Mouse (Mus musculus) kidney, embryonic 16.5 days (tissue): ENCODE measurements at regions not wholly inside any gene's neighbourhood (a gene's known extent, or its start where the extent isn't known, plus 50 kb on each side); places are given as distances from the start of the nearest gene placed in this dataset.

Source experiments
- ATAC-seq: fragments of 200-750 bp; cut with Nextera tagmentation; 2 replicates; pipeline ENCODE4 v1.8.0; 2017; ENCODE audit warnings: moderate TSS enrichment; ENCODE audit not compliant: low FRiP score, low TSS enrichment
- H3K27ac ChIP-seq: fragments of 300-500 bp; sonication (generic); 2 replicates; pipeline ENCODE4 v1.5.1; 2014; ENCODE audit warnings: low read length
- H3K27me3 ChIP-seq: fragments of 300-500 bp; sonication (generic); 2 replicates; pipeline ENCODE4 v1.6.1; 2014; ENCODE audit warnings: low read length, control low read depth, mixed read lengths; ENCODE audit not compliant: insufficient read depth
- H3K36me3 ChIP-seq: fragments of 300-500 bp; sonication (generic); 2 replicates; pipeline ENCODE4 v1.6.1; 2014; ENCODE audit warnings: low read length, control low read depth, mixed read lengths; ENCODE audit not compliant: insufficient read depth
- H3K4me1 ChIP-seq: fragments of 300-500 bp; sonication (generic); 2 replicates; pipeline ENCODE4 v1.6.1; 2014; ENCODE audit warnings: low read length, control low read depth, mixed read lengths; ENCODE audit not compliant: insufficient read depth
- H3K4me2 ChIP-seq: fragments of 300-500 bp; sonication (generic); replicated peaks from 2 replicates; pipeline ENCODE4 v1.6.1; 2014; ENCODE audit warnings: low read depth, low read length
- H3K4me3 ChIP-seq: fragments of 300-500 bp; sonication (generic); 2 replicates; pipeline ENCODE4 v1.5.1; 2014; ENCODE audit warnings: mild to moderate bottlenecking, low read length
- H3K9ac ChIP-seq: fragments of 300-500 bp; sonication (generic); replicated peaks from 2 replicates; pipeline ENCODE4 v1.6.1; 2014; ENCODE audit warnings: low read length
- H3K9me3 ChIP-seq: fragments of 300-500 bp; sonication (generic); 2 replicates; pipeline ENCODE4 v1.6.1; 2016; ENCODE audit warnings: low read length, control low read depth
- WGBS: fragments of 180-500 bp; shearing (Covaris S2); extraction: QIAGEN DNeasy Blood & Tissue Kit; methylation state at CpG from one replicate; pipeline ENCODE4 v1.1.7; 2014; 5-methylcytosine and 5-hydroxymethylcytosine counted together

- no peaks in the 10 kb centered on the region for H3K27me3 ChIP-seq
- H3K27ac ChIP-seq = no peak overlapping the region
- H3K4me3 ChIP-seq = no peak overlapping the region
- H3K4me2 ChIP-seq = no peak overlapping the region
- H3K36me3 ChIP-seq = no peaks in the 10 kb centered on the region
- no peaks in the 10 kb centered on the region for H3K9me3 ChIP-seq
- H3K4me1 ChIP-seq = no peaks in the 10 kb centered on the region
- no peak overlapping the region for H3K9ac ChIP-seq
- no peak for ATAC-seq
Measured at GRCm38 (mm10) chr8:76509201-76509600, 390.0 kb upstream of the Nr3c2 start.

GRCm38 (mm10) chr8:76514132-76514531 is 385.1 kb upstream of the Nr3c2 start:
- 83% methylated on average over 1 of the region's 1 CpGs for WGBS
- no peaks in the 10 kb centered on the region for H3K36me3 ChIP-seq
- ATAC-seq = no peak
- H3K4me2 ChIP-seq = no peak overlapping the region
- H3K4me1 ChIP-seq = no peaks in the 10 kb centered on the region
- H3K9ac ChIP-seq = no peak overlapping the region
- no peak overlapping the region for H3K4me3 ChIP-seq
- H3K9me3 ChIP-seq = no peaks in the 10 kb centered on the region
- H3K27ac ChIP-seq = no peak overlapping the region
- H3K27me3 ChIP-seq = no peaks in the 10 kb centered on the region

GRCm38 (mm10) chr8:76538806-76539480 is 360.3 kb upstream of the Nr3c2 start:
- H3K9ac ChIP-seq = no peak overlapping the region
- 86% methylated on average over 3 of the region's 3 CpGs for WGBS
- no peak overlapping the region for H3K4me3 ChIP-seq
- H3K27ac ChIP-seq = no peak overlapping the region
- H3K36me3 ChIP-seq = no peaks in the 10 kb centered on the region
- no peaks in the 10 kb centered on the region for H3K9me3 ChIP-seq
- no peaks in the 10 kb centered on the region for H3K4me1 ChIP-seq
- no peak for ATAC-seq
- no peaks in the 10 kb centered on the region for H3K27me3 ChIP-seq
- no peak overlapping the region for H3K4me2 ChIP-seq

GRCm38 (mm10) chr8:76539638-76540037 is 359.6 kb upstream of the Nr3c2 start:
- Histone ChIP-seq H3K4me2 (no peak overlapping the region), H3K9me3 (no peaks in the 10 kb centered on the region), H3K27me3 (no peaks in the 10 kb centered on the region), H3K36me3 (no peaks in the 10 kb centered on the region), H3K4me3 (no peak overlapping the region), H3K9ac (no peak overlapping the region), H3K27ac (no peak overlapping the region), H3K4me1 (no peaks in the 10 kb centered on the region)
- WGBS = 84% methylated on average over 4 of the region's 4 CpGs
- no peak for ATAC-seq

- no peak overlapping the region for H3K9ac ChIP-seq
- H3K4me2 ChIP-seq = no peak overlapping the region
- no peaks in the 10 kb centered on the region for H3K9me3 ChIP-seq
- no peak overlapping the region for H3K27ac ChIP-seq
- H3K4me1 ChIP-seq = no peaks in the 10 kb centered on the region
- H3K27me3 ChIP-seq = no peaks in the 10 kb centered on the region
- no peak overlapping the region for H3K4me3 ChIP-seq
- no peak for ATAC-seq
- 61% methylated on average over 3 of the region's 3 CpGs for WGBS
- H3K36me3 ChIP-seq = no peaks in the 10 kb centered on the region
Measured at GRCm38 (mm10) chr8:76540611-76541010, 358.6 kb upstream of the Nr3c2 start.

GRCm38 (mm10) chr8:76551681-76552080 is 347.6 kb upstream of the Nr3c2 start:
- Histone ChIP-seq H3K9me3 (no peaks in the 10 kb centered on the region), H3K36me3 (no peaks in the 10 kb centered on the region), H3K4me2 (no peak overlapping the region), H3K4me3 (no peak overlapping the region), H3K9ac (no peak overlapping the region), H3K4me1 (no peaks in the 10 kb centered on the region), H3K27me3 (no peaks in the 10 kb centered on the region), H3K27ac (no peak overlapping the region)
- 79% methylated on average over 2 of the region's 2 CpGs for WGBS
- no peak for ATAC-seq

GRCm38 (mm10) chr8:76601566-76601965 is 297.7 kb upstream of the Nr3c2 start:
- H3K9me3 ChIP-seq = no peaks in the 10 kb centered on the region
- no peak overlapping the region for H3K4me2 ChIP-seq
- no peaks in the 10 kb centered on the region for H3K36me3 ChIP-seq
- no peak overlapping the region for H3K4me3 ChIP-seq
- no peak for ATAC-seq
- WGBS = 65% methylated on average over 1 of the region's 1 CpGs
- no peak overlapping the region for H3K9ac ChIP-seq
- no peaks in the 10 kb centered on the region for H3K27me3 ChIP-seq
- no peak overlapping the region for H3K27ac ChIP-seq
- H3K4me1 ChIP-seq = no peaks in the 10 kb centered on the region

- Histone ChIP-seq H3K9ac (no peak overlapping the region), H3K9me3 (no peaks in the 10 kb centered on the region), H3K27ac (no peak overlapping the region), H3K27me3 (no peaks in the 10 kb centered on the region), H3K36me3 (no peaks in the 10 kb centered on the region), H3K4me2 (no peak overlapping the region), H3K4me1 (no peaks in the 10 kb centered on the region), H3K4me3 (no peak overlapping the region)
- WGBS = 83% methylated on average over 2 of the region's 2 CpGs
- ATAC-seq = no peak
Measured at GRCm38 (mm10) chr8:76618721-76619120, 280.5 kb upstream of the Nr3c2 start.

GRCm38 (mm10) chr8:76620853-76621252 is 278.4 kb upstream of the Nr3c2 start:
- Histone ChIP-seq H3K4me1 (no peaks in the 10 kb centered on the region), H3K27me3 (no peaks in the 10 kb centered on the region), H3K36me3 (no peaks in the 10 kb centered on the region), H3K4me2 (no peak overlapping the region), H3K4me3 (no peak overlapping the region), H3K9me3 (no peaks in the 10 kb centered on the region), H3K27ac (no peak overlapping the region), H3K9ac (no peak overlapping the region)
- ATAC-seq = no peak
- WGBS = 56% methylated on average over 3 of the region's 3 CpGs

GRCm38 (mm10) chr8:76633086-76633485 is 266.2 kb upstream of the Nr3c2 start:
- Histone ChIP-seq H3K4me1 (no peaks in the 10 kb centered on the region), H3K36me3 (no peaks in the 10 kb centered on the region), H3K4me2 (no peak overlapping the region), H3K27me3 (no peaks in the 10 kb centered on the region), H3K27ac (no peak overlapping the region), H3K9me3 (no peaks in the 10 kb centered on the region), H3K4me3 (no peak overlapping the region), H3K9ac (no peak overlapping the region)
- 79% methylated on average over 1 of the region's 1 CpGs for WGBS
- no peak for ATAC-seq
